Mouse (Mus musculus): Measurements from ENCODE around the gene Nog. TPM values are rescaled to one million over a fixed set of nuclear protein-coding genes. Genes with fewer than 3 reads are reported as not detected.

Nog gene
- not detected in 2 replicates for total RNA-seq (2017)

GRCm38 (mm10) chr11:89302056-89302815 is at the start of gene Nog:
TSS of gene Nog (minus strand) at chr11:89302332.
- no peak for ATAC-seq (replicated peaks; ENCODE audit: low read depth, poor library complexity, severe bottlenecking)

DNA sequence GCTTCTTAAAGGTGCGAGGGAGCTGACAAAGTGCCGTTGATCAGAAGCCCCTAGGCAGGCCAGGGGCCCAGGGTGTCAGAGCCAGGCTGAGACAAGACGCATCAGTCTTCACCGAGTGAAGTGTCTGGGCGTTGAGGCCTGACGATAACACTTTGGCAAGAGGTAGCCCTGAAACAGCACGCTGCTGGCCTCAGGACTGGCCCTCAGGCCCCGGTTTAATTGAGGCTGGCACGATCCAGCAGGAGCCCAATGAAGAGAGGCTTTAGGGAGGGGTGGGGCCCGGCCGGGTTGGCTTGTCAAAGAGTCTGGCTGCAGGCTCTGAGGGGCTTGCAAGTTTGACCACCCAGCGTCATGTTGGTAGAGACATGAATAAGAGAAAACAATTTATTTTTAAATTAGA is 38.1 kb upstream of the Nog start:
- ATAC-seq (replicated peaks; ENCODE audit: low read depth, poor library complexity, severe bottlenecking), result no peak

DNA sequence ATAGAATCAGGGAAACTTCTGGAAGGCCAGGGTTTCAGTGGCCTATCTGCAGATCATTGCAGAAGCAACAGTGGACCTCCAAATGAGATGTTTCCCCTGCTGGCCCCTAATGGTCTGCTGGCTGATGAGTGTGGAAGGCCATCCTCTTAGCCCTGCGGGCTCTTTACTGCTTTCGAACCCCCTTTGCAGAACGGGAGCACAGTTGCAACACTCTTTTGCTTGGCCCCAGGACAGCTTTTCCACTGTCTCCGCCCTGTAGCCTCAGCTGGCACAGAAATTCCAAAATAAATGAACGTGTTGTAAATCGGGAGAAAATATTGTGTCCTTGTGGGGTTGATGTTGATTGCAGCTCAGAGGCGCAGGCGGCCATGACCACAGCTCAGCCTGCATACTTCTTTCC is 37.7 kb upstream of the Nog start:
- no peak for ATAC-seq (replicated peaks; ENCODE audit: low read depth, poor library complexity, severe bottlenecking)

DNA sequence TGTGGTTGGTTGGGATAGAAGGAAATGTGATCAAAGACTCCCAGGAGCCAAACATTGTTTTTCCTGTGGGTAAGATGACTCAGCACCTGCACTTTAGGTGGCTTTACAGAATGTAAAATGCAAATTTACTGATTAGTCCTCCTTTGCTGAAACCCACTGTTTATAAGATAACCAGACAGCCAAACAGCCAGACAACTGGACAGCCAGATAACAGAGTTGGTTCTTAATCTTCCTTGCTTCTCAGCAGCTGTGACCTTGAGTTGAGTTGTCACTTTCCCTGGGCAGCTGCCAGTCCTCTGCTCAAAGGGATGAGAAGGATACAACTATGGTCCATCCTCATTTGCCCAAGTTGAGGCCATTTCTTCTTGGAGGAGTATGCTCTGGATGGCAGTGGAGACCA is 35.8 kb upstream of the Nog start:
- ATAC-seq (replicated peaks; ENCODE audit: low read depth, poor library complexity, severe bottlenecking), result no peak

DNA sequence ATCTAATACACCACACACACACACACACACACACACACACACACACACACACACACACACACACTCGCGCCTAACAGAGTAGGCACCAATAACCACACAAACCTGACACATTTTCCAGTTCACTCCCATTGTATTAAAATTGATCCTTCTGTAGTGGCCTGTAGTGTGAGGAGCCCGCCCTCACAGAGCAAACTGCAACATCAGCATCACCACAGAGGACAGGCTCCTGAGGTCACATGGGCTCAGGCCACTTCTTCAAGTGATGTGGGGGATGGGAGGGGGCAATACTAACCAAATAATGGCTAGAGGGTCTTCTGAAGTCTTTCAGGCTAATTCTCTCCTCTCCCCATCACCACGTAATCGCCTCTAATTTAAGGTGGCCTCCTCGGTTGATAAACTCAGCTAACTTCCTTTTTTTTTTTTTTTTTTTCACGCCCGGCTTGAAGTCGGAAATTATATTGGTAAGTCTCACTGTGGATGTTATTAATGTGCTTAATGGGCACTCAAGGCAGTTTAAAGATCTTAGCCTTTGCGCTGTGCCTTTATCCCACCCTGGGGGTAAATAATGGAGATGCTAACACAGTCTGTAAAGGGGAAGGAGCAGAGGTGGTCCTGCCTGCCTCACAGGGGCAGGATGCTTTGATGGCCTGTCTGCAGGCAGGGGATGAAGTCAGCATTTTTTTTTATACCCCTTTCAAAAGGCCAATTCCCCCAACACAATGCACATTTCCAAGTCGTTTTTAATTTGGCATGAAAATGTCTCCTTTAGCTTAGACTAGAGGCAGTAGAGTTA is 25.2 kb upstream of the Nog start:
- ATAC-seq (replicated peaks; ENCODE audit: low read depth, poor library complexity, severe bottlenecking), result no peak

DNA sequence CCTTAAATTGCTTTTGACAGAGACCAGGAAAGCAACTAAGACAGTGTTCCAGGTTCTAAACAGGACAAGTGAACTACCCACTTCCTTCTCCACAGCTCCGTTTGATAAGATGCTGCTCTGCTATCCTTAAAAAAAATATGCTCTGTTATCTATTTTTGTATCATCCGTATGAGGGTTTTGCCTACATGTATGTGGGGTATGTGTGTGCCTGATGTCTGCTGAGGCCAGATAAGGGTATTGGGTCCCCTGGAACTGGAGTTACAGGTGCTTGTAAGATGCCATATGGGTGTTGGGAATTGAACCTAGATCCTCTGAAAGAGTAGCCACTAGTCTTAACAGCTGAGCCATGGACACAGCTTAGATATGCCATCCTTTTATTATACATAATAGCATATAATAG is 19.6 kb upstream of the Nog start:
- no peak for ATAC-seq (replicated peaks; ENCODE audit: low read depth, poor library complexity, severe bottlenecking)

DNA sequence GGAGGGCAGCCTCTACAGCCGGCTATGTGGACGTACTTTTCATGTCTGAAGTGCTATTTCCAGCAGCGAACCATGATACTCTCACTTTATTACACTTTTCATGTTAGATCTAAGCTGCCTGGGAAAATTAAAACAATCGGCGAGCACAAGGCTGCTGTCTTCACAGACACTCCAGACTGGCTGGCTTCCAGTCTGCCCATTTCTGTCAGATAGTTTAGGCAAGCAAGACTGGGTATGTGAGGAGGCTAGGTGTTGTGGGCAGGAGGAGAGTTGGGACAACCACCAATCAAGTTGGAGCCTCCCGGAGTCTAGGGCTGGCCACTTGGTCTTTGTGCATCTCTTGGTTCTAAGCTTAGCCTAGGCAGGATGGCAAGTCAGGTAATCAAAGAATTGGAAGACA is 17.5 kb upstream of the Nog start:
- ATAC-seq (replicated peaks; ENCODE audit: low read depth, poor library complexity, severe bottlenecking), result no peak

DNA sequence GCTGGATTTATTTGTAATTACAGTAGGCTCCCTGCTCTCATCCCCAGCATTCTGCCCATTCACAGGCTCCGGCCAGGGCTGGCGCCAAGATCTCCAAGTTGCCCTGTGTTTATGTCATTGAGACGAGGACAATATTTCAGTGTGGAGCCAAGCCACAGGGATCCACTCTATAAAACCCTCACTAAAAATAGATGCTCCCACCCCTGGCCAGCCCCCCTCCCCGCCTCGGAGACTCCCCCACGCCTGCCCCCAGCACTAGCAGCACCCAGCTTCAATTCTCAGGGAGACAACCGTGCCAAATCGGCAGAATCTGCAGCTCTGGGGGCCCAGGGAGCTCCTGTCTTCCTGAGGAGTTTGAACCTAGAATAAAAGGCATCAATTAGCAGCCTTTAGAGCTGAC is 16.2 kb upstream of the Nog start:
- no peak for ATAC-seq (replicated peaks; ENCODE audit: low read depth, poor library complexity, severe bottlenecking)

DNA sequence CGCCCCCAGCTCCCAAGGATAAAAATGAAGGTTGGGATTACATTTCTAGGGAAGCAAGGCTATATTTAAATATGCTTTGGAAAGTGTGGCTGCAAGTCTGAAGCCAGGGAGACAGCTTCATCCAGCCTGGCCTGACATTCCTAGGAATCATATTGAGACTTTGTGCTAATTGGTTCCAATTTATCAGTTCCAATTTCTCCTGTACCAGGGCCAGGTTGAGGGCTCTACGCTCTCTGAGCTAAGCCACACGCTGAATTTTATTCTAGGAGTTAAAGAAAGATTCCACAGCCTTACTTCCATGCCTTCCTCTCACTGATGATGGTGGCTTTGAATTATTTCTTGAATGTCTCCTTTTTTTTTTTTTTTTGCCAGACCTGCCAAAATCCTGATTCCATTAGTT is 15.6 kb upstream of the Nog start:
- ATAC-seq (replicated peaks; ENCODE audit: low read depth, poor library complexity, severe bottlenecking), result no peak

GRCm38 (mm10) chr11:89314374-89314773 is 12.2 kb upstream of the Nog start:
- no peak for ATAC-seq (replicated peaks; ENCODE audit: low read depth, poor library complexity, severe bottlenecking)

GRCm38 (mm10) chr11:89312378-89312777 is 10.2 kb upstream of the Nog start:
- ATAC-seq (replicated peaks; ENCODE audit: low read depth, poor library complexity, severe bottlenecking), result no peak

DNA sequence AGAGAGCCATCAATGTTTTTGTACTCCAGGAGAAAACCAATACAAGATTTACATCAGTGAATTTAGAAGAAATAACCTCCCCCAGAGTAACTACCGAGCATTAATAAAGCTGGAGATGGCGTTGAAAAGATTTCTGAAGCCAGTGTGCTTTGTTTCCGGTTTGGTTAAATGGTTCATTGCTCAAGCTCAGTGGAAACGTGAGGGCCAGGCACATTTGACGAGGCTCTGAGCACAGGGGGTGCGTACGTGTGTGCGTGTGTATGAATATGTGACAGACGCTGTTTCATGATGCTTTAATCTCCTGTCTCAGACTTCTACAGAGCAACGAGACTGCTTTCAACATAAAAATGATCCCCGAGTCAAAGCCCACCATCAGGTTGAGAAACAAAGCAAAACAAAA is 8.1 kb upstream of the Nog start:
- no peak for ATAC-seq (replicated peaks; ENCODE audit: low read depth, poor library complexity, severe bottlenecking)

DNA sequence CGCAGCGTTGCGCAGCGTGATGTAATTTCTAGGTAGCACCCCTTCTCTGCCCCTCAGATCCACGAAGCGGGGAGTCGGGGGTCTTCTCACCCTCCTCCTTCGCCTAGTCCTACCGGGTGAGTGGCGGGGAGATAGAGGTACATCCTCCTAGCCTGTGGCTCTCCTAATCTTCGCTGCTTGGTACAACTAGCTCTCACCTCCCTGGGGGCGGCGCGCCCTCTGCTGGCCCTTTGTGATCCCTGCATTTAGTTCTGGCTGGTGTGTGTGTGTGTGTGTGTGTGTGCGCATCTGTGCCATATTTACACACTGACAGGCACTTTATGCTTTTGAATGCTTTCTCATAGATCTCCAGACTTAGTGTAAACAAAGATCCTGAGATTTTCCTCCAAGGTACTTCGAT is 1.3 kb upstream of the Nog start:
- peak; percentile 90 for ATAC-seq (replicated peaks; ENCODE audit: low read depth, poor library complexity, severe bottlenecking)

- no peak for ATAC-seq (replicated peaks; ENCODE audit: low read depth, poor library complexity, severe bottlenecking)
Observed at GRCm38 (mm10) chr11:89302816-89303180, 666 bp upstream of the Nog start.

DNA sequence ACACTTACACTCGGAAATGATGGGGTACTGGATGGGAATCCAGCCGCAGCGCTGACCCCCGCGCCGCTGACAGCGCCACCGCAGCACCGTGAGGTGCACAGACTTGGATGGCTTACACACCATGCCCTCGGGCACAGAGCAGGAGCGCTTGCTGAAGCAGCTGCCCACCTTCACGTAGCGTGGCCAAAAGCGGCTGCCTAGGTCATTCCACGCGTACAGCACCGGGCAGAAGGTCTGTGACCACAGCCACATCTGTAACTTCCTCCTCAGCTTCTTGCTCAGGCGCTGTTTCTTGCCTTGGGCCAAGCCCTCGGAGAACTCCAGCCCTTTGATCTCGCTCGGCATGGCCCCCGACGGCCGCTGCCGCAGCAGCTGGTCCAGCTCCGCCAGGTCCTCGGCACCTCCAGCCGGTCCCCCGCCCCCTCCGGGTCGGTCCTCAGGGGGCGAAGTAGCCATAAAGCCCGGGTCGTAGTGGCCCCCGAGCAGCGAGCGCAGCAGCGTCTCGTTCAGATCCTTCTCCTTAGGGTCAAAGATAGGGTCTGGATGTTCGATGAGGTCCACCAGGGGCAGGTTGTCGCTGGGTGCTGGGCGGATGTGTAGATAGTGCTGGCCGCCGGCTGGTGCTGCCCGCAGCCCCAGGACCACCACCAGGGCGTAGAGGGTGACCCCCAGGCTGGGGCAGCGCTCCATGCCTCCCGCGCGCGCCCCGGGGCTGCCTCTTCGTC is 639 bp downstream of the Nog start:
- ATAC-seq (replicated peaks; ENCODE audit: low read depth, poor library complexity, severe bottlenecking), result peak; percentile 34; the same call in 1 of the 2 replicates

GRCm38 (mm10) chr11:89299784-89300775 is 2.1 kb downstream of the Nog start:
- ATAC-seq (replicated peaks; ENCODE audit: low read depth, poor library complexity, severe bottlenecking), result no peak

- no peak for ATAC-seq (replicated peaks; ENCODE audit: low read depth, poor library complexity, severe bottlenecking)
Observed at GRCm38 (mm10) chr11:89299116-89299783, 2.9 kb downstream of the Nog start.

DNA sequence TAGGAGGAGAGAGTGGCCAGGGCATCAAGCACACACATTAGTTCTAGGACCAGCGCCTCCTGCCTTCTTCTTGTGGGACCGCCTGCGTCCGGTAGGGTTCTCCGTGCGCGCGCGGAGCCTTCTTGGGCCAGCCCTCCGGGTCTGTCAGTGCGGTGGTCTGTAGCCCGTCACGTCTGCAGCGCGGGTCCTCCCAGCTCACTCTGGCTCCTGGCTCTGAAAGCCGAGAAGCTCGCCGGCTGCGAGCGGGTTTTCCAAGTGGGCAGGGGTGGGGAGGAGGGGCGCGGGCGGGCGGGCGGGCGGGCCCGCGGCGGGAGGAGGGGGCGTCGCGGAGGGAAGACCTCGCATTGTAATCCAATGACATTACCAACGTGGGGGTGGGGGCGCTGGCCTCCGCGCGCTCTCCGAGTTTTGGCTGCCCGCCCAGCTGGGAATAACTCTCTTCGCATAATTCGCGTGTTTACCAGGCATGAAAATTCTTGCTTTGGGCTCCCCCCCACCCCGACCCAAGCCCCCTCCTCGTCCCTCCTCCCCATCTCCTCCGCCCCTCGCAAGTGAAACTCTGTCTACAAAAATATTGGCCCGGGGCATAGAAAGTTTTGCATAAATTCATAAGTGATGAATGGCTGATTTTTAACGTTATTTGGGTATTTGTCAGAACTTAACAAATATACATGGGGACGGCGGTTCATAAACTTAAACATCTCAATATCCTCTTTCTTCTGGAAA is 3.7 kb downstream of the Nog start:
- peak; percentile 57; the same call in 1 of the 2 replicates for ATAC-seq (replicated peaks; ENCODE audit: low read depth, poor library complexity, severe bottlenecking)

- ATAC-seq (replicated peaks; ENCODE audit: low read depth, poor library complexity, severe bottlenecking), result no peak
Observed at GRCm38 (mm10) chr11:89297521-89297920, 4.6 kb downstream of the Nog start.
